Mouse (Mus musculus) ES-E14 (cell line): ENCODE results near the gene S100a16.

Experiments used
- CHD2 ChIP-seq: IDR thresholded peaks from 2 replicates; pipeline ENCODE4 v1.6.1; 2014; ENCODE audit warnings: mild to moderate bottlenecking, low read depth, low read length, inconsistent platforms
- ZNF384 ChIP-seq: IDR thresholded peaks from 2 replicates; pipeline ENCODE4 v1.6.1; 2012; ENCODE audit warnings: low read depth, low read length, inconsistent platforms

GRCm38 (mm10) chr3:90490696-90491256, 46.3 kb upstream of the S100a16 start, which contains the start of gene Snapin:
- TF ChIP-seq CHD2 (peak; percentile 80; the same call in 1 of the 2 replicates), ZNF384 (0 out of 2 replicates have a peak, but pooled peaks have one; percentile 12)
